Mouse (Mus musculus) layer of hippocampus, postnatal 25 days (tissue): Measurements from ENCODE around the gene Ltbr. TPM values are rescaled to one million over a fixed set of nuclear protein-coding genes. Genes with fewer than 3 reads are reported as not detected.
A peak's percentile ranks its signal among the peaks of the same experiment; 100 is the strongest.
"Not testable (repeated sequence)": the region's sequence is repeated elsewhere in the genome, so short reads cannot be mapped to it uniquely, and the experiment has no call there.

Experiments
- DNase-seq, 2 experiments: peaks; one replicate each; pipeline ENCODE4 v3.0.0; 2022; ENCODE audit warnings: mixed read lengths in 2 of 2, low spot score in 1 of 2; ENCODE audit errors: extremely low spot score in 1 of 2
- total RNA-seq, 2 experiments: library from RNA; stranded (reverse); gene quantifications; 2 replicates each; pipeline ENCODE4 v1.2.3; 2021

The Ltbr gene
- total RNA-seq, 2 experiments from 2014 or later: 8.7 to 10.2 TPM

- not testable (repeated sequence) for DNase-seq
Measured at GRCm38 (mm10) chr6:125282721-125283120, 31.0 kb downstream of the Ltbr start.

- no peak for DNase-seq
Measured at GRCm38 (mm10) chr6:125279729-125280128, 34.0 kb downstream of the Ltbr start.

GRCm38 (mm10) chr6:125274841-125275563, 38.7 kb downstream of the Ltbr start:
- peak in 1 of 2 experiments; percentile 36 for DNase-seq

- DNase-seq: no peak
Measured at GRCm38 (mm10) chr6:125272228-125272785, 41.4 kb downstream of the Ltbr start.

GRCm38 (mm10) chr6:125271455-125272227, 42.0 kb downstream of the Ltbr start:
- peak; percentile 80 to 94 for DNase-seq

GRCm38 (mm10) chr6:125268799-125269198, 44.9 kb downstream of the Ltbr start:
- DNase-seq: no peak

- no peak for DNase-seq
Measured at GRCm38 (mm10) chr6:125267469-125267868, 46.2 kb downstream of the Ltbr start.

GRCm38 (mm10) chr6:125266600-125266999, 47.1 kb downstream of the Ltbr start:
- DNase-seq: not testable (repeated sequence)

GRCm38 (mm10) chr6:125266091-125266490, 47.6 kb downstream of the Ltbr start:
- DNase-seq: no peak

GRCm38 (mm10) chr6:125265239-125265638, 48.4 kb downstream of the Ltbr start:
- no peak for DNase-seq

GRCm38 (mm10) chr6:125264219-125264618, 49.5 kb downstream of the Ltbr start:
- DNase-seq: no peak

GRCm38 (mm10) chr6:125260006-125260555, 53.6 kb downstream of the Ltbr start:
- no peak for DNase-seq

Other genes with a start within 250 kb of the Ltbr start
- under 1 TPM; 0.35 to 0.96 TPM for gene Lpar5, start 246.0 kb downstream of the Ltbr start, total RNA-seq
- gene Chd4, start 217.9 kb downstream of the Ltbr start, total RNA-seq: 100 to 1,000 TPM; 153 to 194 TPM
- gene Nop2, start 182.0 kb downstream of the Ltbr start, total RNA-seq: 10 to 100 TPM; 29.5 TPM
- 10 to 100 TPM; 63.4 to 77.7 TPM for gene Iffo1, start 168.6 kb downstream of the Ltbr start, total RNA-seq
- 1,000 to 10,000 TPM; 2,323 to 2,636 TPM for gene Gapdh, start 147.4 kb downstream of the Ltbr start, total RNA-seq
- gene Ncapd2, start 122.2 kb downstream of the Ltbr start, total RNA-seq: 10 to 100 TPM; 24.1 to 27.6 TPM
- gene Mrpl51, start 122.1 kb downstream of the Ltbr start, total RNA-seq: 10 to 100 TPM; 64.4 to 66.0 TPM
- gene Vamp1, start 98.3 kb downstream of the Ltbr start, total RNA-seq: 10 to 100 TPM; 71.1 to 71.4 TPM
- gene Tapbpl, start 82.0 kb downstream of the Ltbr start, total RNA-seq: 1 to 10 TPM; 2.5 to 3.3 TPM
- gene Cd27, start 76.9 kb downstream of the Ltbr start, total RNA-seq: not detected
- gene Tuba3a, start 27.8 kb downstream of the Ltbr start, total RNA-seq: not detected
- gene Scnn1a, start 6.8 kb upstream of the Ltbr start, total RNA-seq: 1 to 10 TPM; 3.8 to 3.9 TPM
- 10 to 100 TPM; 11.2 to 12.5 TPM for gene Tnfrsf1a, start 35.5 kb upstream of the Ltbr start, total RNA-seq
- not detected for gene Plekhg6, start 66.9 kb upstream of the Ltbr start, total RNA-seq
- gene Cd9, start 180.9 kb upstream of the Ltbr start, total RNA-seq: 10 to 100 TPM; 78.0 to 89.7 TPM
- gene Vwf, start 232.9 kb upstream of the Ltbr start, total RNA-seq: 10 to 100 TPM; 14.6 to 14.7 TPM